Mouse (Mus musculus) embryo, embryonic 11 days (tissue): ENCODE data around the gene Lhfpl5.

ENCODE experiments used
- DNase-seq: peaks from one replicate; pipeline ENCODE4 v3.0.0-alpha.2; 2015

The Lhfpl5 gene

DNA sequence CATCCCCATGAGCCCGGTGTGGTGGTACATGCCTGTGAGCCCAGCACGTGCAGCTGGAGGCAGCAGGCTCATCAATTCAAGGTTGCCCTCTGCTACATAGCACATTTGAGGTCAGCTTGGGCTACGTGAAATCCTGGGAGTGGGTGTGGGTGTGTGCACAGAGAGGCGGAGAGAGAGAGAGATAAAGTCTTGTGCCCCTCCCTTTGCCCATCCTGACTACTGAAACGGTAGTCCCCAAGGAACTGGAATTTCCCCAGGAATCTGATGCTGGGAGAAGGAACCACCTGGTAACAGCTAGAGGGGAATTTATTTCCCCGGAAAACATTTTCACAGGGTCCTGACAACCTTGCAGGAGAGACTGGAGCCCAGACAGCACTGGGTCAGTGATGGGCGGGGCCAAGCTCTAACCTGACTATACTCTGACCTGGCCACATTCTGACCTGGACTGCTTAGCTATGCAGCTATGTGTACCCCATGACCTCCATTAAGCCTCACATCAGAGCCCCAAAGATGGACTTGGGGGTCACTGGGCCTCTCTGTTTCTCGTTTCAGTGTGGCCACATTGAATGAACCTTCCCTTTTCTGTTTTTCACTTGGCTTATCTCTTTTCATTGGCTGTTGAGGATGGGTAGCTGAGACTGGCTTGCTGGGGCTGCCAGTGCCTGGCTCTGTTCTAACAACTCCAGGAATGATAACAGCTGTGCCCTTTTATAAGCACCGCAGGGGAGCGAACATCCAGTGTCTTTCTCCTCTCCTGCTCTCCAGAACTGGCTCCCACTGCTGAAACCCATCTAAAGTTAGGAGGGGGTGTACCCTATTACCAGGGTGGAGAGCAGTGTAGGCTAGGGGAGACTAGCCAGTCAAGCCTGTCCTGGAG lies 53.0 kb downstream of the Lhfpl5 start:
- peak; percentile 4 for DNase-seq

GRCm38 (mm10) chr17:28629125-28629524 lies 53.7 kb downstream of the Lhfpl5 start:
- no peak for DNase-seq
